Mouse (Mus musculus): ENCODE results near the gene Ppp1cc. TPM values are rescaled to one million over a fixed set of nuclear protein-coding genes. Genes with fewer than 3 reads are reported as not detected.
"Not testable (repeated sequence)": the region's sequence is repeated elsewhere in the genome, so short reads cannot be mapped to it uniquely, and the experiment has no call there.

Ppp1cc gene
- polyA plus RNA-seq, 1 experiment from 2014 or later: 300 TPM

GRCm38 (mm10) chr5:122201904-122202303 lies 43.8 kb downstream of the Ppp1cc start:
- Histone ChIP-seq H3K4me2 (no peak overlapping the region), H3K4me1 (replicated peaks) (no peaks in the 10 kb centered on the region), H3K4me3 (replicated peaks) (no peak overlapping the region), H3K9ac (replicated peaks) (no peak overlapping the region), H3K27ac (no peak overlapping the region), H3K9me3 (peaks cover 7% of the 10 kb centered on the region; the same call in 1 of the 2 replicates), H3K27me3 (no peaks in the 10 kb centered on the region), H3K36me3 (no peaks in the 10 kb centered on the region)
- ATAC-seq (ENCODE audit: insufficient number of reproducible peaks, insufficient read depth, low FRiP score, low TSS enrichment, low read depth): no peak
- 88% methylated on average over 6 of the region's 6 CpGs for WGBS

DNA sequence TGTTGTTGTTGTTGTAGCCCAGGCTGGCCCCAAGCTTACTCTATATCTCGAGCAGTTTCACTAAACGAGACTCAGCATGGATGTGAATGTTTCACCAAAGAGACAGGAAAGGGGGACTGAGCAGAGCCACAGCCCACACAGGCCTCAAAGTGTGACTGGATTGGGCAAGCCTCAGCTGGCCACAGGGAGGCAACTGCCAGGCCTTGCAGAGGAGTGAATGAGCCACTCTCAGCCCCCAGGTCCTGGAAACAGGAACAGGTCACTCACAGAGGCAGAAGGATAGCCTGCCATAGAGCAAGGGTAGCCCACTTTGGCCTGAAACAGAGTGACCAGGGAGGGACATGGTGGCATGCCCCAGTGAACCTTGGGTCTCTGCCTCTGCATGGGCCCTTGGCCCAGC lies 46.1 kb downstream of the Ppp1cc start:
- H3K27ac ChIP-seq: no peak overlapping the region
- H3K27me3 ChIP-seq: no peaks in the 10 kb centered on the region
- H3K9ac ChIP-seq (replicated peaks): no peak overlapping the region
- H3K4me2 ChIP-seq: no peak overlapping the region
- WGBS: 67% methylated on average over 2 of the region's 2 CpGs
- no peaks in the 10 kb centered on the region for H3K36me3 ChIP-seq
- ATAC-seq (ENCODE audit: insufficient number of reproducible peaks, insufficient read depth, low FRiP score, low TSS enrichment, low read depth): no peak
- H3K4me1 ChIP-seq (replicated peaks): peaks cover 6% of the 10 kb centered on the region
- H3K9me3 ChIP-seq: peaks cover 7% of the 10 kb centered on the region; the same call in 1 of the 2 replicates
- H3K4me3 ChIP-seq (replicated peaks): no peak overlapping the region

DNA sequence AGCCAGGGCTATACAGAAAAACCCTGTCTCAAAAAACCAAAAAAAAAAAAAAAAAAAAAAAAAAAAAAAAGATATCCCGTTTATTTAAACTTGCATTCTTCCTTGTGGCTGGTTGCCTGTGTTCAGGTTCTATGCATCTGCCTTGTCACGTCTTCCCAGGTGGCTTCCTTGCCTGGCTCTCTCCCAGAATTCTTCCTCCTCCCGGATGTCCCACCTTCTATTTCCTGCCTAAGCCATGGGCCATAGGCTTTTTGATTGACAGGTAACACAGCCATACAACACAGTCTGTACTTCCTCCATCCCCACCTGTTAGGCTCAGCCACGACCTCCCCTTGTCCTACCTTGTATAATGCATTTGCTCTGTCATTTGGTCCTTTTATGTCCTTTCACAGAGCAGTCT lies 48.4 kb downstream of the Ppp1cc start, which contains the start of gene Hvcn1:
Gene Hvcn1 (plus strand): TSS at position 330 of the 400 bp plus-strand sequence.
- no peak within 1 kb of the TSS for H3K4me3 ChIP-seq (replicated peaks)
- H3K4me1 ChIP-seq (replicated peaks): peaks cover 18% of the 10 kb centered on the region
- H3K27me3 ChIP-seq: no peaks in the 10 kb centered on the region
- no peak within 1 kb of the TSS for H3K4me2 ChIP-seq
- no peak within 1 kb of the TSS for H3K27ac ChIP-seq
- H3K9me3 ChIP-seq: no peaks in the 10 kb centered on the region
- H3K36me3 ChIP-seq: no peaks in the 10 kb centered on the region
- H3K9ac ChIP-seq (replicated peaks): no peak within 1 kb of the TSS
- no peak for ATAC-seq (ENCODE audit: insufficient number of reproducible peaks, insufficient read depth, low FRiP score, low TSS enrichment, low read depth)
- WGBS: 84% methylated on average over 4 of the region's 4 CpGs

GRCm38 (mm10) chr5:122208909-122209308 lies 50.8 kb downstream of the Ppp1cc start:
- Histone ChIP-seq H3K4me2 (peak overlapping the region; percentile 61), H3K27ac (peak overlapping the region; percentile 72; the same call in 1 of the 2 replicates), H3K36me3 (no peaks in the 10 kb centered on the region), H3K4me3 (replicated peaks) (no peak overlapping the region), H3K9me3 (no peaks in the 10 kb centered on the region), H3K9ac (replicated peaks) (peak overlapping the region; percentile 53; the same call in 1 of the 2 replicates), H3K4me1 (replicated peaks) (peaks cover 18% of the 10 kb centered on the region), H3K27me3 (no peaks in the 10 kb centered on the region)
- 41% methylated on average over 6 of the region's 6 CpGs for WGBS
- no peak for ATAC-seq (ENCODE audit: insufficient number of reproducible peaks, insufficient read depth, low FRiP score, low TSS enrichment, low read depth)

GRCm38 (mm10) chr5:122209591-122210368 lies 51.7 kb downstream of the Ppp1cc start:
- no peaks in the 10 kb centered on the region for H3K36me3 ChIP-seq
- no peaks in the 10 kb centered on the region for H3K27me3 ChIP-seq
- peak overlapping the region; percentile 72 for H3K27ac ChIP-seq
- peak overlapping the region; percentile 35 for H3K4me3 ChIP-seq (replicated peaks)
- ATAC-seq (ENCODE audit: insufficient number of reproducible peaks, insufficient read depth, low FRiP score, low TSS enrichment, low read depth): peak; percentile 76; the same call in 1 of the 2 replicates
- peak overlapping the region; percentile 53 for H3K9ac ChIP-seq (replicated peaks)
- 7% methylated on average over 21 of the region's 21 CpGs for WGBS
- H3K4me1 ChIP-seq (replicated peaks): peaks cover 18% of the 10 kb centered on the region
- H3K9me3 ChIP-seq: no peaks in the 10 kb centered on the region
- peak overlapping the region; percentile 61 for H3K4me2 ChIP-seq

GRCm38 (mm10) chr5:122210890-122211289 lies 52.8 kb downstream of the Ppp1cc start:
- WGBS: 93% methylated on average over 8 of the region's 8 CpGs
- no peaks in the 10 kb centered on the region for H3K36me3 ChIP-seq
- no peak overlapping the region for H3K4me3 ChIP-seq (replicated peaks)
- H3K9me3 ChIP-seq: no peaks in the 10 kb centered on the region
- ATAC-seq (ENCODE audit: insufficient number of reproducible peaks, insufficient read depth, low FRiP score, low TSS enrichment, low read depth): no peak
- peaks cover 18% of the 10 kb centered on the region for H3K4me1 ChIP-seq (replicated peaks)
- no peaks in the 10 kb centered on the region for H3K27me3 ChIP-seq
- H3K9ac ChIP-seq (replicated peaks): no peak overlapping the region
- H3K4me2 ChIP-seq: no peak overlapping the region
- no peak overlapping the region for H3K27ac ChIP-seq

GRCm38 (mm10) chr5:122212125-122212524 lies 54.0 kb downstream of the Ppp1cc start:
- ATAC-seq (ENCODE audit: insufficient number of reproducible peaks, insufficient read depth, low FRiP score, low TSS enrichment, low read depth): no peak
- Histone ChIP-seq H3K4me1 (replicated peaks) (peaks cover 18% of the 10 kb centered on the region), H3K27me3 (no peaks in the 10 kb centered on the region), H3K4me2 (no peak overlapping the region), H3K27ac (no peak overlapping the region), H3K4me3 (replicated peaks) (no peak overlapping the region), H3K9me3 (no peaks in the 10 kb centered on the region), H3K9ac (replicated peaks) (no peak overlapping the region), H3K36me3 (no peaks in the 10 kb centered on the region)
- 85% methylated on average over 8 of the region's 8 CpGs for WGBS

GRCm38 (mm10) chr5:122212820-122213219 lies 54.7 kb downstream of the Ppp1cc start:
- not testable (repeated sequence) for H3K4me2 ChIP-seq; ATAC-seq (ENCODE audit: insufficient number of reproducible peaks, insufficient read depth, low FRiP score, low TSS enrichment, low read depth); H3K4me3 ChIP-seq (replicated peaks); H3K27ac ChIP-seq; H3K27me3 ChIP-seq; H3K36me3 ChIP-seq; H3K9me3 ChIP-seq; H3K9ac ChIP-seq (replicated peaks)
- 91% methylated on average over 1 of the region's 1 CpGs for WGBS
- peaks cover 18% of the 10 kb centered on the region for H3K4me1 ChIP-seq (replicated peaks)

DNA sequence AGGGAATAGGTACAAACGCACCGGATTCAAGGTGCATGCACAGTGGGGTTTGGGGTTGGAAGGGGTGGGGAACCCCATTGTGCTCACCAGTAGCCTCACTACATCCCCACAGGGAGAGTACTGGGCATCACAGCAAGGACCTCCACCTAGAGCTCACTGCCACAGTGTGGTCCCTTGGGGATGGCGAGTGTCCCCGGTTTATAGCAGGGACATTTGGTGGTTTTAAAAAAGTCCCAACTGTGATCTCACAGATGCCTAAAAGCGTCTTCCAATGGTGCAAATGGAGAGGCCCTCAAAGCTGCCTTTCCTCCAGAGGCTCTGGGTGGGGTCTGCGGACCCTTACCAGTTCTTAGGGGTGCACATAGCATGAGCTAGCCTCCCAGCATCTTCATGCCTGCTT lies 55.8 kb downstream of the Ppp1cc start:
- H3K4me2 ChIP-seq: no peak overlapping the region
- no peaks in the 10 kb centered on the region for H3K36me3 ChIP-seq
- no peak overlapping the region for H3K9ac ChIP-seq (replicated peaks)
- H3K27ac ChIP-seq: no peak overlapping the region
- H3K27me3 ChIP-seq: no peaks in the 10 kb centered on the region
- no peak for ATAC-seq (ENCODE audit: insufficient number of reproducible peaks, insufficient read depth, low FRiP score, low TSS enrichment, low read depth)
- 85% methylated on average over 6 of the region's 6 CpGs for WGBS
- no peak overlapping the region for H3K4me3 ChIP-seq (replicated peaks)
- H3K9me3 ChIP-seq: no peaks in the 10 kb centered on the region
- H3K4me1 ChIP-seq (replicated peaks): peaks cover 14% of the 10 kb centered on the region

- H3K4me3 ChIP-seq (replicated peaks): no peak overlapping the region
- no peaks in the 10 kb centered on the region for H3K9me3 ChIP-seq
- WGBS: 92% methylated on average over 6 of the region's 6 CpGs
- no peaks in the 10 kb centered on the region for H3K36me3 ChIP-seq
- no peak overlapping the region for H3K4me2 ChIP-seq
- H3K27me3 ChIP-seq: no peaks in the 10 kb centered on the region
- no peak for ATAC-seq (ENCODE audit: insufficient number of reproducible peaks, insufficient read depth, low FRiP score, low TSS enrichment, low read depth)
- H3K4me1 ChIP-seq (replicated peaks): peaks cover 15% of the 10 kb centered on the region
- H3K27ac ChIP-seq: no peak overlapping the region
- no peak overlapping the region for H3K9ac ChIP-seq (replicated peaks)
These were observed 59.6 kb downstream of the Ppp1cc start for GRCm38 (mm10) chr5:122217636-122218035.

DNA sequence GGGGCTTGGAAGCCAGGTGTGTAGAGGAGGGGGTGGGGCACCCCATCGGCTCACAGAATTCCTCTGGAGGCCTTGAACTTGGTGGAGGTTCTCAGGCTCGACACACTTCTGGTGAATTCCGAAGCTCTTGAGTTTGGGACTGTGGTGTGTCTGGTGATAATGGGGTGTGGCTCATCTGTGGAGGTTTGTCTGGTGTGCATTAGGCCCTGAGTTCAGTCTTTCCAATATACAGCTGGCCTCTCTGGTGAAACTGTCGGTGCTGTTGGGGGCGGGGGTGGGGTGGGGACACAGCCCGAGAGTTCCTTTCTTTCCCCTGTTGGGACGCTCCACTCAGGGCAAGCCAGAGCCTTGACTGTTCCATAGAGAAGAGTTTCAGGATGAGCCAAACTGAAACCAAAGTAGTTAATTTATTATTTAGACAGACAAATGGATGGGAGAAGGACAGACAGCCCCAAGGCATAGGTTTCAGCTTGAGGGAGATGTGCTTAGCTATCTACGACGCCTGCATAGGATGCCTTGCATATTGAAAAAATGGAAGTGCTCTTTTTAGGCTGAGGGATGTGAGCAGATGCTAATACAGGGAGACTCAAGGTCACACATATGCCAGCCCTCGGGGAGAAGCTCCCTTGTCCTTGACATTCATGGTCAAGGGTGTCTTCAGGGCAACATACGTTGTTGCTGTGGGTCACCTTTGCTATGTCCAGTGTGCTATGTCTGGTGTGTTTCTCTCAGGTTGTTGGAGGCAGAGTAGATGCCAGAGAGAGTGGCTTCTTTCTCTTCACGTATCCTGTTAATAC lies 60.2 kb downstream of the Ppp1cc start:
- Histone ChIP-seq H3K27ac (no peak overlapping the region), H3K36me3 (no peaks in the 10 kb centered on the region), H3K9me3 (no peaks in the 10 kb centered on the region), H3K4me1 (replicated peaks) (peaks cover 15% of the 10 kb centered on the region), H3K4me3 (replicated peaks) (no peak overlapping the region), H3K9ac (replicated peaks) (no peak overlapping the region), H3K27me3 (no peaks in the 10 kb centered on the region), H3K4me2 (no peak overlapping the region)
- ATAC-seq (ENCODE audit: insufficient number of reproducible peaks, insufficient read depth, low FRiP score, low TSS enrichment, low read depth): no peak
- WGBS: 82% methylated on average over 12 of the region's 12 CpGs
